Mouse (Mus musculus) heart, adult 2 months (tissue): Measurements from ENCODE around the gene Borcs6. TPM values are rescaled to one million over a fixed set of nuclear protein-coding genes. Genes with fewer than 3 reads are reported as not detected.
"Not testable (repeated sequence)": the region's sequence is repeated elsewhere in the genome, so short reads cannot be mapped to it uniquely, and the experiment has no call there.

Experiments
- DNase-seq, 2 experiments: peaks; one replicate each; pipeline ENCODE4 v3.0.0; 2021
- H3K27ac ChIP-seq: fragments of 200-600 bp; 2 replicates; pipeline ENCODE4 v1.8.1; 2022
- H3K27me3 ChIP-seq: fragments of 200-500 bp; 2 replicates; pipeline ENCODE4 v1.6.1; 2012; ENCODE audit warnings: mild to moderate bottlenecking, low read length, inconsistent platforms, mixed read lengths; ENCODE audit not compliant: control insufficient read depth, insufficient read depth
- H3K36me3 ChIP-seq: fragments of 200-500 bp; 2 replicates; pipeline ENCODE4 v1.6.1; 2012; ENCODE audit warnings: low read length, inconsistent platforms; ENCODE audit not compliant: control insufficient read depth, insufficient read depth
- H3K4me1 ChIP-seq: fragments of 200-500 bp; 2 replicates; pipeline ENCODE4 v1.6.1; 2011; ENCODE audit warnings: low read length; ENCODE audit not compliant: control insufficient read depth, insufficient read depth
- H3K4me3 ChIP-seq: fragments of 200-600 bp; 2 replicates; pipeline ENCODE4 v1.8.1; 2022
- H3K79me2 ChIP-seq: fragments of 200-500 bp; replicated peaks from 2 replicates; pipeline ENCODE4 v1.6.1; 2012; ENCODE audit warnings: mild to moderate bottlenecking, inconsistent platforms, low read length, moderate library complexity, mixed read lengths; ENCODE audit not compliant: control insufficient read depth, insufficient read depth
- H3K9ac ChIP-seq: fragments of 200-500 bp; 2 replicates; pipeline ENCODE4 v1.6.1; 2012; ENCODE audit warnings: low read depth, mild to moderate bottlenecking, control low read depth, inconsistent platforms, low read length, mixed read lengths
- CTCF ChIP-seq: fragments of 200-600 bp; IDR thresholded peaks from 2 replicates; pipeline ENCODE4 v1.8.1; 2022; ENCODE audit warnings: antibody characterized with exemption, mild to moderate bottlenecking, moderate library complexity
- EP300 ChIP-seq: fragments of 200-500 bp; IDR thresholded peaks from 2 replicates; pipeline ENCODE4 v1.6.1; 2011; ENCODE audit warnings: low read depth, low read length, control low read depth; ENCODE audit not compliant: insufficient read depth
- POLR2A ChIP-seq: fragments of 200-500 bp; IDR thresholded peaks from 2 replicates; pipeline ENCODE4 v1.6.1; 2011; ENCODE audit warnings: mild to moderate bottlenecking, low read depth, low read length, control low read depth; ENCODE audit not compliant: insufficient read depth
- WGBS: fragments of 180-500 bp; shearing (Covaris S2); methylation state at CpG from one replicate; pipeline ENCODE4 v1.1.7; 2018; 5-methylcytosine and 5-hydroxymethylcytosine counted together
- intact Hi-C: fragments of 180-260 bp; cut with DNase I; formaldehyde crosslinking; loops from one replicate; pipeline ENCODE4 v1.15.1; 2025
- long read RNA-seq: library from polyadenylated mRNA; stranded (forward); transcript quantifications from one replicate; pipeline ENCODE4 v2.0.0, GENCODE M21; 2021
- polyA plus RNA-seq: library from polyadenylated mRNA; depleted of rRNA; stranded (reverse); fragments of >200 nt; gene quantifications from 2 replicates; pipeline ENCODE4 v1.2.3, GENCODE M21; 2012; rRNA removed
- total RNA-seq, 2 experiments: library from RNA; stranded (reverse); gene quantifications; 2 replicates each; pipeline ENCODE4 v1.2.3; 2021

Borcs6 gene
- 10 to 100 TPM; 15.3 to 17.8 TPM for total RNA-seq
- 13.0 and 14.2 TPM in 2 replicates for polyA plus RNA-seq
- long read RNA-seq, transcript Borcs6-201 (1 exons, 1,862 nt), result major isoform, 22 of 22 reads
- long read RNA-seq, partial matches to known transcripts, result 0 of 22 reads
- long read RNA-seq, other reads (novel, unspliced or antisense), result 0 of 22 reads

DNA sequence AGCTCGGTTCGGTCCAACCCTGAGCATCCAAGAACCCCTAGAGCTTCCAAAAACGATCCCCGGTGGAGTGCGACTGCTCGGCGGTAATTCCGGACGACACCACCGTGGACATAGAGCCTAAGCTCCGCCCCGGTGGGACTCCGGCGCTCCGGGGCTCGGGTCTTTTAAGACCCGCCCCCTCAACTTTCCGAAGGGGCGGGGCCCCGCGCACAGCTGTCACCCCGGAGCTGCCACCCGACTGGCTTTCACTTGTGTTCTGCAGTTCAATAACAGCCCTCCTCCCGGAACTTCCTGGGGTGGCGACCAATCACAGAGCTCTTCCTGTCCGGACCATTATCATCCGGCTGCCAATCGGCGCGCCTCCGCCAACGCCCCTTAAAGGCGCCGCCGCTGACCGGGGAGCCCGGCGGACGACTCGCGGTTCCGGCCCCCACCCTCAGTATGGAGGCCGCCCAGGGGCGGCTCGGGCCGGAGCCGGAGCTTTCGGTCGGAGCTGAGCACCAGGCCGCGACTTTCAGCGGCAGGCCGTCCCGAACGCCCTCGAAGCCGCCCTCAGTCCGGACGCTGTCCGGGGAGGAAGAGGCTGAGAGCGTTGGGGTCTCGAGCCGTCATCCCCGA is at the start of gene Borcs6:
TSS of gene Borcs6 (plus strand) at position 361 of the 618 bp plus-strand sequence.
- no peaks in the 10 kb centered on the region for H3K36me3 ChIP-seq
- H3K27ac ChIP-seq, result peak within 1 kb of the TSS; percentile 99
- H3K9ac ChIP-seq, result peak within 1 kb of the TSS; percentile 96
- intact Hi-C loops, result no loop called here
- TF ChIP-seq POLR2A (peak; percentile 90), CTCF (no peak), EP300 (0 out of 2 replicates have a peak, but pooled peaks have one; percentile 18)
- WGBS, result under 1% methylated on average over 64 of the region's 64 CpGs
- H3K79me2 ChIP-seq, result no peaks in the 10 kb centered on the region
- no peaks in the 10 kb centered on the region for H3K27me3 ChIP-seq
- peak within 1 kb of the TSS; percentile 97 for H3K4me3 ChIP-seq
- DNase-seq, result peak; percentile 94 to 98
- peaks cover 1% of the 10 kb centered on the region; the same call in 1 of the 2 replicates for H3K4me1 ChIP-seq

DNA sequence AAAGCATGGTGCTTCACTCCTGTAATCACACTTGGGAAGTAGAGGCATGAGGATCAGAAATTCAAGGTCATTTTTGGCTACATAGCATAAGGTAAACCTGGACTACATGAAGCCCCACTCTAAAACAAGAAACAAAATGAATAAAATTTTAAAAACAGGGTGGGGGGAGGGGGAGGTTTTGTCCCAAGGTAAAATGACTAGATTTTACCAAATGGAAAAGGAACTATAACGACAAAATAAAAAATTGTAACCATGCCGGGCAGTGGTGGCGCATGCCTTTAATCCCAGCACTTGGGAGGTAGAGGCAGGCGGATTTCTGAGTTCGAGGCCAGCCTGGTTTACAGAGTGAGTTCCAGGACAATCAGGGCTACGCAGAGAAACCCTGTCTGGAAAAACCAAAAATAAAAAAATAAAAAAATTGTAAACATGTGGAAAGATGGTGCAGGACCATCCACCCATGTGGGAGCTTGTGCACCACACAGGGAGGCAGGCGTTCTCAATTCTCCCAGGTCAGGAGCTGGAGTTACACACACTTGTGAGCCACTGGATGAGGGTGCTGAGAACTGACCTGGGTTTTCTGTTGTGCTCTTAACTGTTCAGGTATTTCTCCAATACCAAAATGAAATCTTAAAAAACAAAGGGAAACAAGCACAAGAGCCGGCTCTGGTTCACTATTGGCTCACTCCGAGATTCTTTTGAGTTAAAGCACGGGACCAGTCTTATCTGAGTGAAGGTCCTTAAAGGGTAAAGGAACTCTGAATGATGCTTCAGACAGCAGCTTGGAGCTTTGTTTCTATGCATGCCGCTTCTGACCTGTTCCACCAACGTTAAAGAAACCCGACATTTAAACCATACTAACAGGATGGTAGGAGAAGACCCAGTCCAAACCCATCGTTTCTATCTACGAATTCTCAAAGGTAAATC is 48.9 kb upstream of the Borcs6 start:
- WGBS, result 77% methylated on average over 15 of the region's 15 CpGs
- H3K9ac ChIP-seq, result no peak overlapping the region
- H3K36me3 ChIP-seq, result no peaks in the 10 kb centered on the region
- intact Hi-C loops, result no loop called here
- no peak for DNase-seq
- no peaks in the 10 kb centered on the region for H3K79me2 ChIP-seq
- H3K27me3 ChIP-seq, result no peaks in the 10 kb centered on the region
- H3K27ac ChIP-seq, result no peak overlapping the region
- no peak for TF ChIP-seq EP300
- H3K4me1 ChIP-seq, result peaks cover 3% of the 10 kb centered on the region
- H3K4me3 ChIP-seq, result no peak overlapping the region

DNA sequence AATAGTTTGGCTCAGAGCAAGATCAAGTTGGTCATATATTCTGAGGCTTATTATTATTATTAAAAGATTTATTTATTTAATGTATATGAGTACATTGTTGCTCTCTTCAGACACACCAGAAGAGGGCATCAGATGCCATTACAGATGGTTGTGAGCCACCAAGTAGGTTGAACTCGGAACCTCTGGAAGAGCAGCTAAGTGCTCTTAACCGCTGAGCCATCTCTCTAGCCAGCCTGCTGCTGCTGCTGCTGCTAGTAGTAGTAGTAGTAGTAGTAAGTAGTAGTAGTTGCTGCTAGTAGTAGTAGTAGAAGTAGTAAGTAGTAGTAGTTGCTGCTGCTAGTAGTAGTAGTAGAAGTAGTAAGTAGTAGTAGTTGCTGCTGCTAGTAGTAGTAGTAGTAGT is 48.1 kb upstream of the Borcs6 start:
- H3K27me3 ChIP-seq, H3K36me3 ChIP-seq, intact Hi-C loops, DNase-seq, H3K9ac ChIP-seq, H3K4me1 ChIP-seq, H3K4me3 ChIP-seq, H3K79me2 ChIP-seq: not testable (repeated sequence)
- peak; percentile 20 for TF ChIP-seq CTCF
- 57% methylated on average over 2 of the region's 2 CpGs for WGBS
- peak overlapping the region; percentile 89; the same call in 1 of the 2 replicates for H3K27ac ChIP-seq

DNA sequence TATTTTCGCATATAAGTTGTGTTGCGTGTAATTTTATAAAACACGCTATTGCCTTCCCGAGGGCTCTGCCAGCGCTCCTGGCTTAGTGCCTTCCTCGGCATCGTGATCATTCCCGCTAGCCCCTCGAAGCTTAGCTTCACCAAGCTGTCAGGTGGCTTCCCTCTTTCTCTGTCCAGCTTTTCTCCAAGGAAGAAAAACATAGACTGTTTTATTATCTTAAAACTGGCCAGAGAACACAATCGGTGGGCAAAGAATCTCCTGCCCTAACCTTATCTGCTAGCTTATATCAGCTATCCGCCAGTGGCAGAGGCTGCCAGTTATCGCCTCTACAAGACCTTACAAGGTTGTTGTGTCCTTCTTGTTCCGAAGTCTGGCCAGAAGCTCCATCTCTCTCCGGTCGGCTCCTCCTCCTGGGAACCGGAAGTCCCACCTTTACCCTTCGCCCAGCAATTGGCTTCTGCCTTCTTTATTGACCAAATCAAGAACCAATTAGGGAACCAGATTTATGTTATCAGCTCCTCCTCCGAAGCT is 47.4 kb upstream of the Borcs6 start:
- Histone ChIP-seq H3K4me3 (peak overlapping the region; percentile 77), H3K27ac (peak overlapping the region; percentile 89), H3K79me2 (peaks cover 5% of the 10 kb centered on the region), H3K36me3 (peaks cover 2% of the 10 kb centered on the region; the same call in 1 of the 2 replicates), H3K4me1 (peaks cover 6% of the 10 kb centered on the region), H3K9ac (peak overlapping the region; percentile 52), H3K27me3 (no peaks in the 10 kb centered on the region)
- DNase-seq, result peak; percentile 88 to 92
- under 1% methylated on average over 18 of the region's 18 CpGs for WGBS
- intact Hi-C loops, result no loop called here
- 0 out of 2 replicates have a peak, but pooled peaks have one; percentile 54 for TF ChIP-seq EP300
- peak; percentile 97 for TF ChIP-seq POLR2A
- no peak for TF ChIP-seq CTCF

DNA sequence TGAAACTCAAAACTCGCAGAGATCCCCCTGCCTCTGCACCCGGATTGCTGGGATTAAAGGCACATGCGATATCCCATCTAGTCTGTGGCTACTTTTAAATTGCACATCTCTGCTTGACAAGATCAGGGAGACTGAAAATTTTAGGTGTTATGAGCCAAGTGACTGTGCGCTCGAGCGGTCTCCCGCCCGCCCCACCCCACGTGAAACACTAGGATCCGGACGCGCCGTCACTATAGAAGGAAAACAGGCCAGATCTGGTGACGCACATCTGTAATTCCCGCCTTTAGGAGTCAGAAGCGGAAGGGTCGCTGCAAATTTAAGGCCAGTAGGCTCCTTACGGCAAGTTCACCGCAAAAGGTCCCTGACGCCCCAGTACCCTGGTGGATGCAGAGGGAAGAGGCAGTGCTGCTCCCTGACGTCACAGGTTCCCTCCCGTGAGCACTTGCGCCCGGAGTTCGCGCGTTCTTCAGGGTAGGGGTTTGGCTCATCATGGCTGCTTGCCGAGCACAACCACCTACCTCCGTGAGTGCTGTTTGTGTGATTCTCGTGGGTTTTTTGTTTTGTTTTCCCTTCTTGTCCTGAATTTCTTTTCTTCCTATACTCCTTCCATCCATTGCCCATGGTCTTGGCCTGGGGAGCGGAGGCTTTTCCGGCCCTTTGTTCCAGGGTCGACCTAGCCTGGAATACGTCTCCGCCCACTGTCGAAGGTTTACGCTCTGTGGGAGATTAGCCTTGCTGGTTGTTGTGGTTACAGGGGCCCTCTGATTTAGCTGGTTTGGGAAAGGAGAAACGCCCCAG is 43.7 kb upstream of the Borcs6 start, which contains the start of gene Ctc1:
TSS of gene Ctc1 (plus strand) at position 268 of the 798 bp plus-strand sequence.
- Histone ChIP-seq H3K79me2 (peaks cover 5% of the 10 kb centered on the region), H3K9ac (peak within 1 kb of the TSS; percentile 81), H3K27me3 (no peaks in the 10 kb centered on the region), H3K27ac (peak within 1 kb of the TSS; percentile 96), H3K4me1 (peaks cover 5% of the 10 kb centered on the region; the same call in 1 of the 2 replicates), H3K36me3 (peaks cover 2% of the 10 kb centered on the region; the same call in 1 of the 2 replicates), H3K4me3 (peak within 1 kb of the TSS; percentile 64)
- TF ChIP-seq POLR2A, result peak; percentile 97
- TF ChIP-seq EP300, result no peak; the same call in 1 of the 2 replicates
- TF ChIP-seq CTCF, result peak; percentile 81
- peak; percentile 92 for DNase-seq
- 1% methylated on average over 38 of the region's 38 CpGs for WGBS
- intact Hi-C loops, result no loop called here
